ENCODE assay signal across 18 mouse cellular contexts in the genomic region with DNA sequence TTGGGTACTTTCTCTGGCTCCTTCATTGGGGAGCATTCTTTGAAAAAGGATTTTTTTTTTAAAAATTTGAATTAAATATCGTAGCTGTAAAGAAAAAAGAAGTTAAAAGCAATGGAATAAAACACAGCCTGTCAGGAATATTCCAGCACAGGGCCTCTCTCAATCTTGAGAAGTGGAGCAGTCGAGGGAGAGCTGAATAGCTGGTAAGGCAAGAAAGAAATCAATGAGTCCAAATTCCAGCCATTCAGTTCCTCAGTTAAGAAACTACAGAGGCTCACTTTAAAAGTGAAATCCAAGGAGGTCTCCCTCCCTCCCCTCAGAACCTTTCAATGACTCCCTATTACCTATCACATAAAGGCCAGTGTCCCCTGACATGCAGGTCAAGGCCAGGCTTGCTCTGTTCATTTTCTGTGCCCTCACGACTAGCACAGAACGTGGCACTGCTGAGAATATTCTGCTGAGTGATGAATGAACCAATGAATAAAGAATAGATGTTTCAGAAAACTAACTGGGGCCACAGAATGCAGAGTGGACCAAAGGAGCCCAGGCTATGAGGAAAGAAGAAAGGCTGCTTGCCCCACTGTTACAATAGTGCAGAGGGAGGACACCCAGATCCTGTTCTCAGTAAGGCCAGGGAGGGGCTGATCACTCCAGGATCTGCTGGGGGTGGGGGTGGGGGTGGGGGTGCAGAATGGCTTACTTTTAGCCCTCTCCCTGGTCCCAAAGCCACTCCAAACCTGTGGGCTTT.
DNase-seq lines count a peak whose midpoint lies in the region; ATAC-seq and TF ChIP-seq lines count a peak whose summit lies in the region.
"Had no signal": no experiment of that assay in that cellular context is flagged by ENCODE, and none has a peak within 500 bp of the region (broad histone marks: within the 10 kb centered on the region; RNA-seq: fewer than 3 reads in every experiment).

No protein-coding gene starts in this region.

- no peaks in the 10 kb centered on the region for H3K36me3 ChIP-seq in intestine, embryonic 14.5 days (ENCODE audit: control insufficient read depth, insufficient read depth, low read length)
- no peaks in the 10 kb centered on the region for H3K36me3 ChIP-seq in intestine, postnatal 0 days (ENCODE audit: control insufficient read depth, insufficient read depth)
- H3K36me3 ChIP-seq in forebrain, embryonic 12.5 days (replicated peaks) = no peaks in the 10 kb centered on the region
- H3K36me3 ChIP-seq in midbrain, embryonic 12.5 days = no peaks in the 10 kb centered on the region
- H3K36me3 ChIP-seq: liver, embryonic 12.5 days; neural tube, embryonic 12.5 days had no signal

- no peak overlapping the region for H3K9ac ChIP-seq in intestine, embryonic 14.5 days (ENCODE audit: low read length)
- H3K9ac ChIP-seq in intestine, postnatal 0 days (ENCODE audit: low read depth, low read length) = no peak overlapping the region
- H3K9ac ChIP-seq in forebrain, embryonic 12.5 days = no peak overlapping the region
- H3K9ac ChIP-seq in midbrain, embryonic 12.5 days (replicated peaks) = no peak overlapping the region
- H3K9ac ChIP-seq: liver, embryonic 12.5 days; lung, embryonic 14.5 days; neural tube, embryonic 12.5 days had no signal

- 0 out of 2 replicates have a peak, but pooled peaks have one; percentile 47 for ATAC-seq in intestine, embryonic 14.5 days (replicated peaks; ENCODE audit: low FRiP score, low TSS enrichment, low read depth)
- ATAC-seq in intestine, postnatal 0 days = no peak
- peak; percentile 70 for ATAC-seq in forebrain, embryonic 12.5 days (ENCODE audit: low FRiP score)
- ATAC-seq in midbrain, embryonic 12.5 days (ENCODE audit: low FRiP score, low read depth) = peak; percentile 56; the same call in 1 of the 2 replicates
- ATAC-seq: liver, embryonic 12.5 days had no signal

- H3K4me3 ChIP-seq in intestine, embryonic 14.5 days (ENCODE audit: low read depth, low read length) = no peak overlapping the region
- H3K4me3 ChIP-seq in intestine, postnatal 0 days (ENCODE audit: low read depth, low read length) = no peak overlapping the region
- H3K4me3 ChIP-seq in forebrain, embryonic 12.5 days (replicated peaks) = no peak overlapping the region
- H3K4me3 ChIP-seq in midbrain, embryonic 12.5 days = no peak overlapping the region
- H3K4me3 ChIP-seq in cerebellum, adult 2 months (replicated peaks; ENCODE audit: insufficient read depth, low read depth, low read length) = no peak overlapping the region
- H3K4me3 ChIP-seq: erythroblast, embryonic 14.5 days; liver, embryonic 12.5 days; neural tube, embryonic 12.5 days had no signal

- H3K27ac ChIP-seq in intestine, embryonic 14.5 days (ENCODE audit: low read depth) = no peak overlapping the region
- no peak overlapping the region for H3K27ac ChIP-seq in intestine, postnatal 0 days (ENCODE audit: low read depth, low read length)
- H3K27ac ChIP-seq in forebrain, embryonic 12.5 days = no peak overlapping the region
- no peak overlapping the region for H3K27ac ChIP-seq in midbrain, embryonic 12.5 days (replicated peaks)
- no peak overlapping the region for H3K27ac ChIP-seq in cerebellum, adult 2 months (ENCODE audit: insufficient read depth, low read length)
- H3K27ac ChIP-seq: liver, embryonic 12.5 days; neural tube, embryonic 12.5 days had no signal

- DNase-seq in intestine, embryonic 14.5 days (ENCODE audit: low spot score) = no peak
- DNase-seq in embryo, embryonic 11 days = peak; percentile 10
- no peak for DNase-seq in spleen, postnatal 36 days (ENCODE audit: low spot score in 2 of 2)
- no peak for DNase-seq in cerebellum, adult 2 months
- DNase-seq: adrenal gland, postnatal 25 days; cerebellum, adult 9-10 months; kidney, adult 18-20 months; kidney, postnatal 36 days; lung, postnatal 4 days; right cerebral cortex, postnatal 14 days had no signal

- TF ChIP-seq CTCF in intestine, postnatal 0 days (IDR thresholded peaks at IDR 0.05; ENCODE audit: low read depth) = no peak
- TF ChIP-seq CTCF in cerebellum, adult 2 months (IDR thresholded peaks at IDR 0.05; ENCODE audit: borderline replicate concordance, insufficient read depth, low read depth, low read length) = no peak

- no peaks in the 10 kb centered on the region for H3K27me3 ChIP-seq in intestine, embryonic 14.5 days (replicated peaks; ENCODE audit: control insufficient read depth, insufficient read depth, low read length)
- no peaks in the 10 kb centered on the region for H3K27me3 ChIP-seq in intestine, postnatal 0 days (replicated peaks; ENCODE audit: control insufficient read depth, insufficient read depth, low read length)
- no peaks in the 10 kb centered on the region for H3K27me3 ChIP-seq in forebrain, embryonic 12.5 days
- no peaks in the 10 kb centered on the region for H3K27me3 ChIP-seq in midbrain, embryonic 12.5 days
- H3K27me3 ChIP-seq in cerebellum, adult 2 months (ENCODE audit: control insufficient read depth, insufficient read depth, low read length) = no peaks in the 10 kb centered on the region; the same call in 1 of the 2 replicates
- H3K27me3 ChIP-seq: liver, embryonic 12.5 days; neural tube, embryonic 12.5 days had no signal

- peaks cover 6% of the 10 kb centered on the region; the same call in 1 of the 2 replicates for H3K4me1 ChIP-seq in intestine, embryonic 14.5 days (replicated peaks; ENCODE audit: control insufficient read depth, insufficient read depth, low read length)
- H3K4me1 ChIP-seq in intestine, postnatal 0 days (replicated peaks; ENCODE audit: control insufficient read depth, insufficient read depth, low read length) = no peaks in the 10 kb centered on the region
- H3K4me1 ChIP-seq in forebrain, embryonic 12.5 days = peaks cover 9% of the 10 kb centered on the region
- H3K4me1 ChIP-seq in midbrain, embryonic 12.5 days = peaks cover 13% of the 10 kb centered on the region; the same call in 1 of the 2 replicates
- no peaks in the 10 kb centered on the region for H3K4me1 ChIP-seq in cerebellum, adult 2 months (ENCODE audit: control insufficient read depth, insufficient read depth, low read length)
- H3K4me1 ChIP-seq: liver, embryonic 12.5 days; neural tube, embryonic 12.5 days had no signal

- no peaks in the 10 kb centered on the region for H3K9me3 ChIP-seq in intestine, embryonic 14.5 days (ENCODE audit: control insufficient read depth, low read length)
- H3K9me3 ChIP-seq in intestine, postnatal 0 days (ENCODE audit: control insufficient read depth) = no peaks in the 10 kb centered on the region
- H3K9me3 ChIP-seq in forebrain, embryonic 12.5 days = no peaks in the 10 kb centered on the region
- H3K9me3 ChIP-seq in midbrain, embryonic 12.5 days = no peaks in the 10 kb centered on the region
- H3K9me3 ChIP-seq: liver, embryonic 12.5 days; neural tube, embryonic 12.5 days had no signal

- WGBS in intestine, embryonic 14.5 days = 49% methylated on average over 4 of the region's 4 CpGs
- WGBS in intestine, postnatal 0 days = 45% methylated on average over 4 of the region's 4 CpGs
- 17% methylated on average over 4 of the region's 4 CpGs for WGBS in forebrain, embryonic 12.5 days
- 41% methylated on average over 4 of the region's 4 CpGs for WGBS in midbrain, embryonic 12.5 days
- 46% methylated on average over 4 of the region's 4 CpGs for WGBS in cerebellum, adult 2 months

- H3K4me2 ChIP-seq in intestine, embryonic 14.5 days (ENCODE audit: low read length) = no peak overlapping the region
- H3K4me2 ChIP-seq in intestine, postnatal 0 days (replicated peaks; ENCODE audit: low read depth) = no peak overlapping the region
- no peak overlapping the region for H3K4me2 ChIP-seq in forebrain, embryonic 12.5 days
- no peak overlapping the region for H3K4me2 ChIP-seq in midbrain, embryonic 12.5 days (replicated peaks)
- H3K4me2 ChIP-seq: heart, embryonic 11.5 days; liver, embryonic 12.5 days; lung, embryonic 14.5 days; neural tube, embryonic 12.5 days had no signal

- no peak for TF ChIP-seq POLR2A in cerebellum, adult 2 months (IDR thresholded peaks at IDR 0.05; ENCODE audit: borderline replicate concordance, insufficient read depth, low read length)
